Mouse (Mus musculus) limb, embryonic 13.5 days (tissue): Measurements from ENCODE around the gene Aacs. TPM values are rescaled to one million over a fixed set of nuclear protein-coding genes. Genes with fewer than 3 reads are reported as not detected.

Experiments used
- ATAC-seq: fragments of 200-750 bp; cut with Nextera tagmentation; 2 replicates; pipeline ENCODE4 v1.8.0; 2017; ENCODE audit warnings: low read depth, moderate number of reproducible peaks, moderate TSS enrichment; ENCODE audit not compliant: low FRiP score
- H3K27ac ChIP-seq: fragments of 300-500 bp; sonication (generic); 2 replicates; pipeline ENCODE4 v1.5.1; 2015; ENCODE audit warnings: inconsistent platforms, mild to moderate bottlenecking, moderate library complexity
- H3K27me3 ChIP-seq: fragments of 300-500 bp; sonication (generic); 2 replicates; pipeline ENCODE4 v1.6.1; 2015; ENCODE audit warnings: mild to moderate bottlenecking, inconsistent platforms
- H3K36me3 ChIP-seq: fragments of 300-500 bp; sonication (generic); 2 replicates; pipeline ENCODE4 v1.6.1; 2015; ENCODE audit warnings: inconsistent platforms, mild to moderate bottlenecking, moderate library complexity
- H3K4me1 ChIP-seq: fragments of 300-500 bp; sonication (generic); 2 replicates; pipeline ENCODE4 v1.6.1; 2015; ENCODE audit warnings: inconsistent platforms
- H3K4me2 ChIP-seq: fragments of 300-500 bp; sonication (generic); replicated peaks from 2 replicates; pipeline ENCODE4 v1.6.1; 2015; ENCODE audit warnings: inconsistent platforms, mild to moderate bottlenecking, moderate library complexity
- H3K4me3 ChIP-seq: fragments of 300-500 bp; sonication (generic); 2 replicates; pipeline ENCODE4 v1.5.1; 2015; ENCODE audit warnings: moderate library complexity, mild to moderate bottlenecking, inconsistent platforms
- H3K9ac ChIP-seq: fragments of 300-500 bp; sonication (generic); 2 replicates; pipeline ENCODE4 v1.6.1; 2015; ENCODE audit warnings: mild to moderate bottlenecking, inconsistent platforms
- H3K9me3 ChIP-seq: fragments of 300-500 bp; sonication (generic); 2 replicates; pipeline ENCODE4 v1.6.1; 2016; ENCODE audit warnings: inconsistent platforms
- WGBS: fragments of 180-500 bp; shearing (Covaris S2); methylation state at CpG from one replicate; pipeline ENCODE4 v1.1.7; 2015; 5-methylcytosine and 5-hydroxymethylcytosine counted together
- polyA plus RNA-seq: library from polyadenylated mRNA; unstranded; fragments of >200 nt; fragmentation: Nextera tagmentation; extraction: Ambion mirVana; gene quantifications from 2 replicates; pipeline ENCODE4 v1.2.1, GENCODE M21; 2015

Aacs gene
- polyA plus RNA-seq, 1 experiment from 2014 or later, result 35.2 TPM

DNA sequence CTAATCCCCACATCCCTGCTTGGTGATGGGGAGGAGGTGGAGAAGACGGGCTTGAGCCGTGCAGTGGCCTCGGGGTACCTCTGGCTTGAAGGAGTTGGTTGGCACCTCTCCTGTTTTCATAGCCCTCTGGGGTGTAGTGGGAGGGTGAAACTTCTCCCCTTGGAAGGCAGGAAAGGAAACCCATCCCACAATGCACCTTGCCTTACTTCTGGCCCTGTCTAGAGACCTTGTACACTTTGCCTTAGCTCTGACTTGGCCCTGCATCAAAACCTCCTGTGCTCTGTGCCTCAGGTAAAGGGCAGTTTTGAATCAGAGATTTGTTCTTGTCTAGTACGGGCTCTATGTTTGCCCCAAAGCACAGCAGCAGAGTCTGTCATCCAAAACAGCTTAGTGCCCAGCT is 4.9 kb upstream of the Aacs start:
- H3K27ac ChIP-seq, result no peak overlapping the region
- no peak overlapping the region for H3K4me2 ChIP-seq
- H3K9ac ChIP-seq, result no peak overlapping the region
- H3K27me3 ChIP-seq, result no peaks in the 10 kb centered on the region
- no peaks in the 10 kb centered on the region for H3K36me3 ChIP-seq
- no peaks in the 10 kb centered on the region for H3K4me1 ChIP-seq
- no peak for ATAC-seq
- no peak overlapping the region for H3K4me3 ChIP-seq
- no peaks in the 10 kb centered on the region for H3K9me3 ChIP-seq
- WGBS, result 82% methylated on average over 4 of the region's 4 CpGs

DNA sequence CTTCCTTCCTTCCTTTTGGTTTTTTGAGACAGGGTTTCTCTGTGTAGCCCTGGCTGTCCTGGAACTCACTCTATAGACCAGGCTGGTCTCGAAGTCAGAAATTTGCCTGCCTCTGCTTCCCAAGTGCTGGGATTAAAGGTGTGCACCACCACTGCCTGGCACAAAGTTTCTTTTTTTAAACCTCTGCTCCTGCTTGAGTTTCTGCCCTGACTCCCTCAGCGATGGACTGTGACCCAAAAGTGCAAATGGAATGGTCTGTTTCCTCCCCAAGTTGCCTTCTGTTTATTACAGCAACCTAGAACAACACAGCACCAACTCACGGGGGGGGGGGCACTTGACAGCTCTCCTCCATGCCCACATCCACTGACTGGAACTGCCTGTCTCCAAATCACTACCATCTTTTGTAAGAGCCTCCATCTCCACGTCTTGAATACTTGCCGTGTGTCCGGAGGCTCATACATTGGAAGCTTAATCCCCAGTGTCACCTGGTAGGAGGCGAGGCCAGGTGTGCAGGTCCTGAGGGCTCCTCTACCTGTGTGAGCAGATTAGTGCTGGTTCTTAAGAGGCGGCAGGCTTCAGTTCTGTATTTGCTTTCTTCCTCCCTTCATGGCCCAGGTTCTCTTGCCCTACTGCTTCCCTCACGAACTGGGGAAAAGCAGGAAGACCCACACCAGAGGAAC is 2.7 kb upstream of the Aacs start:
- no peak for ATAC-seq
- Histone ChIP-seq H3K27ac (no peak overlapping the region), H3K4me1 (peaks cover 19% of the 10 kb centered on the region), H3K4me2 (no peak overlapping the region), H3K36me3 (no peaks in the 10 kb centered on the region), H3K4me3 (no peak overlapping the region), H3K27me3 (no peaks in the 10 kb centered on the region), H3K9ac (no peak overlapping the region), H3K9me3 (no peaks in the 10 kb centered on the region)
- WGBS, result 66% methylated on average over 9 of the region's 9 CpGs

DNA sequence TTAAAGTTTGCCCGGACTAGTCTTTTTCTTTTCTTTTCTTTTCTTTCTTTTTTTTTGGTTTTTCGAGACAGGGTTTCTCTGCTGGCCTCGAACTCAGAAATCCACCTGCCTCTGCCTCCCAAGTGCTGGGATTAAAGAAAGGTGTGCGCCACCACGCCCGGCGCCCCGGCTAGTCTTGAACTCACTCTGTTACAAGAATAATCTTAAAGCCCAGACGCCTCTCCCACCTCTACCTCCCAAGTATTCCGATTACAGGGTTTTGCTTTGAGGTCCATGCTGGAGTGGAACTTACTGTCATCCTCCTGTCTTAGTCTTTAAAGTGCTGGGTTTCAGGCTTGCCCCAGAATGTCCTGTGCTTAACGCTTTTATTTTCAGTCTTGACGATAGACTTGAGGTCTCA is 584 bp upstream of the Aacs start:
- Histone ChIP-seq H3K27ac (peak overlapping the region; percentile 35; the same call in 1 of the 2 replicates), H3K4me1 (peaks cover 22% of the 10 kb centered on the region), H3K4me2 (peak overlapping the region; percentile 91), H3K9me3 (no peaks in the 10 kb centered on the region), H3K27me3 (no peaks in the 10 kb centered on the region), H3K4me3 (peak overlapping the region; percentile 85), H3K9ac (peak overlapping the region; percentile 56), H3K36me3 (peaks cover 13% of the 10 kb centered on the region)
- ATAC-seq, result no peak
- 63% methylated on average over 12 of the region's 12 CpGs for WGBS

DNA sequence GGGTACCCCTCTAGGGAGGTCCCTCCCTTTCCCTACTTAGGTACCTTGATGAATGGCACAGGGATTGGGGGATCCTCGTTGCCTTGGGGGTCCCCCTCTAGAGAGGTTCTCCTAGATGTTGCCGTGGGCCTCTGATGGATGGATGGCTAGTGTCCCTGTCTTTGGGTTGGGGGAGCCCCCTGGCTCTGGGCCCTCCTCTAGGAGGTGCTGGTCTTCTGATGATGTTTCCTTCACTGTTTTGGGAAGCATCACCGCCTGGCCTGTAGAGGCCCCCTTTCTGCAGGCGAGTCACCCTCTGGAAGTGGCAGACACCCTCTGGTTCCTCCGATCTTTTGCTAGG is 642 bp downstream of the Aacs start:
- H3K9ac ChIP-seq, result peak overlapping the region; percentile 85
- no peaks in the 10 kb centered on the region for H3K9me3 ChIP-seq
- peak overlapping the region; percentile 85 for H3K4me3 ChIP-seq
- H3K27me3 ChIP-seq, result no peaks in the 10 kb centered on the region
- WGBS, result 10% methylated on average over 5 of the region's 5 CpGs
- H3K4me1 ChIP-seq, result peaks cover 25% of the 10 kb centered on the region
- peak overlapping the region; percentile 91 for H3K4me2 ChIP-seq
- H3K36me3 ChIP-seq, result peaks cover 18% of the 10 kb centered on the region
- peak overlapping the region; percentile 75 for H3K27ac ChIP-seq
- no peak for ATAC-seq

DNA sequence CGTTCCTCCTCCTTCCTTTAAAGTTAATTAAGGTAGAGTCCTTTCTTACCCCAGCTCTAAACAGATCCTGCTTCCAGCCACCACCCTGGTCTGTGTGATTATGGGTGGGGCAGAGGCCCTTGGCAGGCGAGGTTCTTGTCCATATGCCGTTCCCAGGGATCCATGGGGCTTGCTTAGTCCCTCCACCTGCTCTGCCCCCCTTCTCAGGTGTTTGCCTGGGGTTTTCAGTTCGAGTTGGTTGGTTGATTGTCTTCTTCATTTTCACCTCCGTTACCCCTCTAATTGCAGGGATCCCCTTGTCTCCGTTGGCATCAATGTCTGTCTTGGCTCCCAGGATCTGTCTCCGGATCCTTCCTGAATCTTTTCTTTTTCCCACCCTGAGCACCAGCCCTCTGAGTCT is 1.2 kb downstream of the Aacs start:
- peak overlapping the region; percentile 85 for H3K9ac ChIP-seq
- H3K4me2 ChIP-seq, result peak overlapping the region; percentile 91
- H3K27ac ChIP-seq, result no peak overlapping the region

DNA sequence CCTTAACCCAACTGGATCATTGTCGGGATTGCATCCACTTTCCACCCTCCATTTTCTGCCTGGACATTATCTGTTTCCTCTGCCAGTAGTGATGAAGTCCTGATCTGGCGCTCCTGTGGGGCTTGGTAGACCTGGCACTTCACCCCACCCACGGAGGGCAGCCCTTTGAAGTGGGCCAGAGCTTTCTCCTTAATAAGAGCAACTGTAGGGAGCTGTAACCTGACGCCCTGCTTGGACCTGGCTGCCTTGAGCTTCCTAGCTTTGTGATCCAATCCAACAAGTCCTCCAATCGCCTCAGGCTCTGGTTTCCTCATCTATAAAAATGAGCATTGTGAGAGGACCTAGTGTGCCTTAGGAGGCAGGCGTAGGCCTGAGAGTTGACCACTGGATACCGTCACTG is 1.9 kb downstream of the Aacs start:
- H3K4me3 ChIP-seq, result peak overlapping the region; percentile 85; the same call in 1 of the 2 replicates
- H3K27me3 ChIP-seq, result no peaks in the 10 kb centered on the region
- no peak overlapping the region for H3K27ac ChIP-seq
- H3K4me2 ChIP-seq, result peak overlapping the region; percentile 91
- WGBS, result 24% methylated on average over 7 of the region's 7 CpGs
- peak overlapping the region; percentile 85 for H3K9ac ChIP-seq
- H3K36me3 ChIP-seq, result peaks cover 20% of the 10 kb centered on the region
- no peak for ATAC-seq
- H3K4me1 ChIP-seq, result peaks cover 25% of the 10 kb centered on the region
- H3K9me3 ChIP-seq, result no peaks in the 10 kb centered on the region

More for the DNA sequence above, 1.2 kb downstream of the Aacs start:
- no peak for ATAC-seq
- Histone ChIP-seq H3K27me3 (no peaks in the 10 kb centered on the region), H3K36me3 (peaks cover 18% of the 10 kb centered on the region), H3K4me1 (peaks cover 25% of the 10 kb centered on the region), H3K4me3 (peak overlapping the region; percentile 85), H3K9me3 (no peaks in the 10 kb centered on the region)
- WGBS, result 56% methylated on average over 7 of the region's 7 CpGs

DNA sequence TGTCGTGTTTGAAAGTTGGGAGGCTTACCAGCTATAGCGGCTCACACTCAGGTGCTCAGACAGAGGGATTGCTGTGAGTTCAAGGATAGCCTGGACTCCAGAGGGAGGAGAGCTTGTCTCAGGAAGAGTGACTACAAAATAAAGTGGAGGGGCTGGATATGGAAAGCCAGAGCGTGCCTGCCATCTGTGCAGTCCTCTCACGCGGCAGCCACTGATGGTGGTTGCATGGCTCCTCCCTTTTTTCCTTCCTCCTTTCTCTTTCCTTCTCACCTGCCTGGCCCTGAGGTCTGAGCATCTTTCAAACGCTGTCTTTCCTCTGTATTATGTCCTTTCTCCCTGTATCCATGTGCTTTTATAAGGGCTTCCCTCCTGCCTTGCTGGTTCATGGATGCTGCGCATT is 2.4 kb downstream of the Aacs start:
- H3K27me3 ChIP-seq, result no peaks in the 10 kb centered on the region
- no peak for ATAC-seq
- H3K27ac ChIP-seq, result no peak overlapping the region
- WGBS, result 73% methylated on average over 7 of the region's 7 CpGs
- peaks cover 25% of the 10 kb centered on the region for H3K36me3 ChIP-seq
- peaks cover 25% of the 10 kb centered on the region for H3K4me1 ChIP-seq
- no peak overlapping the region for H3K4me3 ChIP-seq
- peak overlapping the region; percentile 91 for H3K4me2 ChIP-seq
- no peaks in the 10 kb centered on the region for H3K9me3 ChIP-seq
- peak overlapping the region; percentile 85; the same call in 1 of the 2 replicates for H3K9ac ChIP-seq

DNA sequence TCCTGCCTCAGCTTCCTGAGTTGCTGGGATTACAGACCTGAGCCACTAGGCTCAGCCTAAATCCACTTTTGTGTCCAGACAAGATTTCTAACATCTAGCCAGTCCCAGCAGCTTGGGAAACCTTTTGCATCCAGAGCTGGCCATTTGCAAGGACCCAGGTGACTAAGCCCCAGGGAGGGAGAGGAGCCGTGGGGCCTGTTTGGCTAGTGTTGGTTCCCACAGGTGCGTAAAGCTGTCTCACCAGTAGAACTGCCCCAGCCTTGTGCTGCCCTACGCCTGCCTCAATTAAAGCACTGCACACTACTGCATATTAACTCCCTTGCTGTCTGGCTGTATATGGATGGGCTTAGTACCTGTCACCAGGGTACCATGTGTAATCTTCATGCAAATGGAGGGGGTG is 3.8 kb downstream of the Aacs start:
- no peaks in the 10 kb centered on the region for H3K27me3 ChIP-seq
- no peak overlapping the region for H3K4me2 ChIP-seq
- no peaks in the 10 kb centered on the region for H3K9me3 ChIP-seq
- H3K27ac ChIP-seq, result no peak overlapping the region
- 90% methylated on average over 3 of the region's 3 CpGs for WGBS
- H3K36me3 ChIP-seq, result peaks cover 36% of the 10 kb centered on the region
- H3K4me1 ChIP-seq, result peaks cover 25% of the 10 kb centered on the region
- ATAC-seq, result no peak
- H3K9ac ChIP-seq, result no peak overlapping the region
- no peak overlapping the region for H3K4me3 ChIP-seq

DNA sequence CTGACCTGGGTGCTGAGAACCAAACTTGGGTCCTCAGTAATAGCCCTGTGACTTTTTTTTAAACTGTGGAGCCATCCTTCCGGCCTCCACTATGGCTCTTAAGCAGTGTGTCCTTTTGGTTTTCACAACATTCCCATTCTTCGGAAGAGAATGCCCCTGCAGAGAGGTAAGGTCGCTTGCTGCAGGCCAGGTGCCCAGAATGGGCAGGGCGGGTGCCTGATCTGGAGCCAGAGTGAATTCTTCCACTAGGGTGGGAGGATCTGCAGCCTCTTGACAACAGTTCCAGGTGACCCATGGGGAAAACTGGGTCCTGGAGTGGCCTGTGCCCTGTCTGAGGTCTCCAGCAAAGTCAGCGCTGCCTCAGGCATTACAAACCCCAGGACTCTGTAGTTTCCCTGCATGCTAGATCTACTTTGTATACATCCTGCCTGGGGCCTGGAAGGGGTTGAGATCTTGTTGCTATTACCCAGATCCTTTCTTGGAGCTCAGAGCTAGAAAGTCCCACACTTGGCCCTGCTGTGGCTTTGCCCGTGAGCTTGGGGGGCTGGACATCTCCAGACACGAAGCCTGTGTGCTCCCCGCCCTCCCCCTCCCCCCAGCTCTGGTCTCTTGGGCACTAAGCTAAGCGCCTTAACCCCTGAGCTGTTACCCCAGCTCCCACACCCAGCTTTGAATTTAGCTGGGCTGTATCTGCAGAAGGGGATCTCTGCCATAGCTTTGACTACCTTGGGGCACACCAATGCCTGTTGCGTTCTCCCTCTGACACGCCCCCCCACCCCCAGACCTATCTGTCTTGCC is 5.0 kb downstream of the Aacs start:
- no peak overlapping the region for H3K27ac ChIP-seq
- peaks cover 25% of the 10 kb centered on the region for H3K4me1 ChIP-seq
- H3K4me3 ChIP-seq, result no peak overlapping the region
- no peak overlapping the region for H3K4me2 ChIP-seq
- H3K9ac ChIP-seq, result no peak overlapping the region
- no peaks in the 10 kb centered on the region for H3K27me3 ChIP-seq
- 79% methylated on average over 11 of the region's 11 CpGs for WGBS
- peaks cover 49% of the 10 kb centered on the region for H3K36me3 ChIP-seq
- ATAC-seq, result no peak
- H3K9me3 ChIP-seq, result no peaks in the 10 kb centered on the region

DNA sequence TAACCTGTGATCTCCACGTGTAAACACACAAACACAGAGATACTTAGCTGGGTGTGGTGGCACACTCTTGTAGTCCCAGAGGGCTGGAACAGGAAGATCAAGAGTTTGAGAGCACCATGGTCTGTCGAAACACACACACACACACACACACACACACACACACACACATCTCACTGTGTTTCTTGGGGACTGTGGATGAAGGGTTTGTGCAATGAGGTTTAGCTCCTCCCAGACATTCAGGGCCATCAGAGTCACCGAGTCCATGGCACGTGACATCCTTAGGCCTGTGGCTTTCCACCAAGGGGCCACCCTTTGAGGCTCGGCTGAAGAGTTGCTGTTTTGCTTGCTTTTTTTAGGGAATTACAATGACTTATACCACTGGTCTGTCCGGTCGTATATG is 6.9 kb downstream of the Aacs start:
- no peak for ATAC-seq
- Histone ChIP-seq H3K27ac (no peak overlapping the region), H3K27me3 (no peaks in the 10 kb centered on the region), H3K9ac (no peak overlapping the region), H3K4me3 (no peak overlapping the region), H3K36me3 (peaks cover 60% of the 10 kb centered on the region), H3K9me3 (no peaks in the 10 kb centered on the region), H3K4me2 (no peak overlapping the region), H3K4me1 (peaks cover 11% of the 10 kb centered on the region)
- WGBS, result 89% methylated on average over 7 of the region's 7 CpGs

DNA sequence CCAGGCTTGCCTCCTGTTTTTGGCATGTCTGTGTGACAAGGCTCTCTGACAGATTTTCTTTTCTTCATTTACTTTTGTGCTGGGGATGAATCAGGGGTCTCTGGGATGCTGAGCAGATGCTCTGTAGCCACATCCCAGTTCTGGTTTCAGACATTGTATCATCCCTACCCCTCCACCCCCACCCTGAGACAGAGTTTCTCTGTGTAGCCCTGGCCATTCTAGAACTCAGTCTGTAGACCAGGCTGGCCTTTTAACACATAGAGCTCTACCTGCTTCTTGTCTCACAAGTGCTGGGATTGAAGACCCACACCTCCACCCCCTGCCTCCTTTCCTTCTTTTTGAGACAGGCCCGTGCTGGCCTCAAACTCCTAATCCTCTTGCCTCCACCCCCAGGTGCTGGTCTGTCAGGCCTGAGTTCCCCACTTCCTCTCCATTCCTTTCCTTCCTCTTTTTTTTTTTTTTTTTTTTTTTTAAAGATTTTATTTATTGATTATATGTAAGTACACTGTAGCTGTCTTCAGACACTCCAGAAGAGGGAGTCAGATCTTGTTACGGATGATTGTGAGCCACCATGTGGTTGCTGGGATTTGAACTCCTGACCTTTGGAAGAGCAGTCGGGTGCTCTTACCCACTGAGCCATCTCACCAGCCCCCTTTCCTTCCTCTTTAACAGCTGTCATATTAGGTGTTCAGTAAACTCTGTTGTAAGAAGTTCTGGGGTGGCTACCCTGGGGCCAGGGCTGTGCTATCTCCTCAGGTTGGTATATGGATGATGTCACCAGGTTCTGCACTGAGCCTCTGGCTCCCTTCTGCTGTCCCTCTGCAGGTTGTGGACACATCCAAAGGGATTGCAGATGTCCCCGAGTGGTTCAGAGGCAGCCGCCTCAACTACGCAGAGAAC is 8.3 kb downstream of the Aacs start:
- ATAC-seq, result no peak
- no peak overlapping the region for H3K9ac ChIP-seq
- 72% methylated on average over 6 of the region's 6 CpGs for WGBS
- H3K9me3 ChIP-seq, result no peaks in the 10 kb centered on the region
- peaks cover 62% of the 10 kb centered on the region for H3K36me3 ChIP-seq
- H3K27me3 ChIP-seq, result no peaks in the 10 kb centered on the region
- H3K4me3 ChIP-seq, result no peak overlapping the region
- H3K27ac ChIP-seq, result no peak overlapping the region
- 0 out of 2 replicates have a peak, but pooled peaks cover 4% of the 10 kb centered on the region for H3K4me1 ChIP-seq
- no peak overlapping the region for H3K4me2 ChIP-seq
